Mouse (Mus musculus) heart, postnatal 4 days (tissue): Measurements from ENCODE around the gene Ttk. TPM values are rescaled to one million over a fixed set of nuclear protein-coding genes. Genes with fewer than 3 reads are reported as not detected.

Source experiments
- DNase-seq: peaks from one replicate; pipeline ENCODE4 v3.0.0; 2021
- total RNA-seq, 2 experiments: library from RNA; stranded (reverse); gene quantifications; 2 replicates each; pipeline ENCODE4 v1.2.3; 2021

Ttk gene
- 10 to 100 TPM; 16.1 to 21.2 TPM for total RNA-seq

DNA sequence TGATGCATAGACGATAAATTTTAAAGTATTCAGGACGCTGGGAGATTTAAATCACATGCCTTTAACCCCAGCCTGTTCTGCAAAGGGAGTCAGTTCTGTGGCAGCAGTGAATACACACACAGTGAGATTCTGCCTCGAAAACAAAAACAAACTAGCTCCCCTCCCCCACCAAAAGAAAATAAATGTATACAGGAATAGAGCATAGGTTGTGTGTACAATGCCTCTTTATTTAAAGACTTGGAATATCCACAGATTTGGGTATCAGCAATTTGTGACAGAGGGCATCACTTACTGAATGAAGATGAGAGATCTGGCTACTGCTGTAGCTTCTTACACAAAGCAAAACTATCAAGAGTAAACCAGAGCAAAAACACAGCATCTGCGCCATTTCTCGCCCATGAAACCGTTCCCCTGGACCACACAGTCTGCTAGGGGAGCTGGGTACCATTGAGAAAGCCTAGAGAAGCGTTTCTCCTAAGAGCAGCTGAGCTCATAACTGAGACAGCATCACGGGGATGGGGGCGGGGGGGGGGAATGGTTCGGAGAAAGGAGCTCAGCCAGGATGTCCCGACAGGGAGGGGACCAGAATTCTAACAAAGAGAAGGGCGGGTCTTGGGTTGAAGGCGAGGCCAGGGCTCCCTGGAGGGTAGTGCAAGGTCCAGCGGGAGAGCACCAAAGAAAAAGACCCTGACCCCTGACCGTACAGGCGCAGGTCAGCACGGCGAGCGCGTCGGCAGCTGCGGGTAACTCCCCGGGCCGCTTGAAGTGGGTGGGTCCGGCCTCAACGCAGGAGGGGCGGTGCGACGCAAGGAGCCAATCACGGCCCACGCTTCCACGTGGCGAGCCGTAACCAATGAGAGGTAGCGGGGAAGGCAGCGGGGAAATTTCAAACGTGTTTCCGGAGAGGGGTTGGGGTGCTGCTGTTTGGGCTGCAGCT, at the start of gene Ttk:
Gene Ttk (plus strand): TSS at position 879 of the 937 bp plus-strand sequence.
- DNase-seq = peak; percentile 93

DNA sequence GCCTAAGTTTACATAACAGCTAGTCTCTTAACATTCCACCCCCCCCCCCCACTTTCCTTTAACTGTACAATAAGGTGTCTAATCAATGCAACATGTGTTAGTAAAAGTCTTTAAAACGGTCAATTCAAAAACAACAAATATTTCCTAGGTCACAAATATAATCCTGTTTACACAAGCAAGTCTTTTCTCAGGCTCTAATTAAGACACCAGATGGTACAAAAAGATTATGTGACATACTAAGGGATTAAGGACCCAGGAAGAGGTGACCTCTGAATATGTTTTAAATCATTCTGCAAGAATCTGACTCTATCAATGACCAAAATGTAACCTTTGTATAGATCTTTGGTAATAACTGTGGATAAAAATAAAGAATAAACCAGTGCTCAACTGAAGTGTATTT, 49.0 kb upstream of the Ttk start:
- DNase-seq = no peak

DNA sequence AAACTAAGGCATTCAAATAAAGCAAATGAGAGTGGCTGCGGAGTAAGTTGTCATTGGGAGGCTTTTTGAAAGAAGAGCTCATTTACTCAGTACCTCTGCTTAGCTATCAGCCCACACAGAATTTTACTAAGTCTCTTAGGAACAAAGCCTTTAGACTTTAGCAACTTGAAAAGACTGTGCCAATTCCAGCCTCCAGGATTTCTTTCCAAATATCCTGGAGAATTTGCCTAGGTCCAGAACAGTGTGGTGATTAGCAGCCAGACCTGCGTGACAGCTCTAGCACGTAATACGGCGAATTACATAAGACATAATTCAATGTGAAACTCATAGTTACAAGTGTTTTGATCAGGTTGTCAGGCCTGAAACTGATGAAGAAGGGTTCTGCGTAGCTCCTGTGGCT, 45.2 kb upstream of the Ttk start:
- no peak for DNase-seq

DNA sequence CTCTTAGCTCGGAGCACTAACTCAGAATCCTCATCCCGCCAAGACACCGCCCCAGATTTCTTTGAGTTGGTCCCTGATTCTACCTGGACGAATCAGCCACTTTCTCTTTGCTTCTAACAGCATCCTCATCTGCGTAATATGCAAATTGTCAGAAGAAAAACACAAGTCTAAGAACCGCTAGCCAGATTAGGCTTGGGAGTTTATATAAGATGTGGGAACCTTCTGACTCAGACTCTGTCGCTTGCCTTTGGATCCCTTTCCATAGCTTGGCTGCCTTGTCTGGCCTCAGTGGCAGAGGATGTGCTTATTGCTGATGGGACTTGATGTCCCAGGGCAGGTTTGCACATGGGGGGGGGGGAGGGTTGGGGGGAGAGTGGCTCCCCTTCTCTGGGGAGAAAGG, 37.6 kb upstream of the Ttk start:
- DNase-seq = no peak

DNA sequence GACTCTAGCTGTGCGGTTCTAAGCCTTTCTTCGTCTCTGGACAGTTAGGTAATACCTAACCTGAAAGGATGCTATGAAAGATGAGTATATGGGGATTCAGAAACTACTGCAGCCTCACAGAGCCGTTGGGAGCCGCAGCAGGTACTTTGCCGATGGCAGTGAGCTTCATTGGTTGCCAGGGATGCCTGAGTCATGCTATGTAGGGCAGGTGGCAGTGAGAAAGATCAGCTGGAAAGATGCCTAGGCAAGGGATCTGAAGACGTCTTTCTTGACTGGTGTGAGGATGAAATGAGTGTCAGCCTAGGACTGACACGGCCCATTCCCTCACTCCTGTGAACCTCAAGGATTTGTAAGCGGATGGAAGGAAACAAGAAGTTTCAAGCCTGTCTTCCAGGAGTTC, 36.6 kb upstream of the Ttk start:
- DNase-seq = no peak

DNA sequence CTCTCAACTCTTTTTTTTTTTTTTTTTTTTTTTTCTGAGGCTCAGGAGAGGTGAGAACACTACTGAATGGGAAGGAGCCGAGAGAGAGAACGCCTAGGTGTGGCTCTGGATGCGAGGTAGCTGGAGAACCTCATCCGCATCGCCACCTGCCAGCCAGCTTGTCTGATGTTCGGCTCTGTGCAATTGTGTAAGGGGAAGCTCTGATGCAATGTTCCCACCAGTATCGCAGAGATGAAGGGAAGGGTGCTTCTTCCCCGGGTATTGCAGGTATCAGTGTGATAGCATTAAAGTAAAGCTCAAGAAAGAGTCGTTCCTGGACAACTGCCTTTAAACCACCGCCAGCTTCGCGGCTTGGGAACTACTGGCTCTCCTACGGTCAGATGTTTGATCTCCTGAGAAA, 30.1 kb upstream of the Ttk start:
- DNase-seq = no peak

DNA sequence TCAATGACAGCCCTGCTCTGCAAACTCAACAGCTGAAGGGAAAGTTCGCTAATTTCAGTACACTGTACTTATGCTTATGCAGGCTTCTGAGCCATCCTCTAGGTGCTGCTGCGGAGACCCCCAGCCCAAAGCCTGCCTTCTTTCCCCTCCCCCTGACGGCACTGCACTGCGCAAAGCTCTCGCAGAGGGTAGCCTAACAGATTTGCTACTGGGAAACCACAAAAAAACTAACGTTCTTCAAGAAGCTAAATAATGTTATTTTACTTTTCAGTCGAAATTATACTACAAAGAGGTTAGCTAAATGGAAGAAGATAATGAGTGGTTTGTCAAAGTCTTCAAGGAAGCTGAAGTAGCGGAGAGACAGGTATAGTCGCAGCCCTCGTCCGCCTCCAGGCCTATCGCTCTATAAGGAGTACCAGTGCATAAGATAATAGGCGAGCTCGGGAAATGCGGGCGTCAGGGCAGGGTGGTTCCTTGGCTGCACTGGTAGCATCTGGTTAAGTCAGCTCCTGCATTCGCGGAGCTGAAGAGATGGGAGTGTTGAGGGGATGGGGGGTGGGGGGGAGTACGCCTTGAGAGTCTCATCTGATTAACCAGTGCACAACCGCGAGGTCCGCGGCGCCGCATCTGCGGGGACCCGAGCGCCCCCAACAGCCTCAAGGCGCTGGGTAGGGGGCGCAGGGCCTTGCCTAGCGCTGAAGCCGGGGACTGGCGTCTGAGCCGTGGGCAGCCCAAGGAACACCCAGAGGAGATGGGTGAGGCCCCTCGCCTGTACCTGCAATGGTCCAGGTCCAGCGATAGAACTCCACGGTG, 29.1 kb upstream of the Ttk start:
- DNase-seq = peak; percentile 9

DNA sequence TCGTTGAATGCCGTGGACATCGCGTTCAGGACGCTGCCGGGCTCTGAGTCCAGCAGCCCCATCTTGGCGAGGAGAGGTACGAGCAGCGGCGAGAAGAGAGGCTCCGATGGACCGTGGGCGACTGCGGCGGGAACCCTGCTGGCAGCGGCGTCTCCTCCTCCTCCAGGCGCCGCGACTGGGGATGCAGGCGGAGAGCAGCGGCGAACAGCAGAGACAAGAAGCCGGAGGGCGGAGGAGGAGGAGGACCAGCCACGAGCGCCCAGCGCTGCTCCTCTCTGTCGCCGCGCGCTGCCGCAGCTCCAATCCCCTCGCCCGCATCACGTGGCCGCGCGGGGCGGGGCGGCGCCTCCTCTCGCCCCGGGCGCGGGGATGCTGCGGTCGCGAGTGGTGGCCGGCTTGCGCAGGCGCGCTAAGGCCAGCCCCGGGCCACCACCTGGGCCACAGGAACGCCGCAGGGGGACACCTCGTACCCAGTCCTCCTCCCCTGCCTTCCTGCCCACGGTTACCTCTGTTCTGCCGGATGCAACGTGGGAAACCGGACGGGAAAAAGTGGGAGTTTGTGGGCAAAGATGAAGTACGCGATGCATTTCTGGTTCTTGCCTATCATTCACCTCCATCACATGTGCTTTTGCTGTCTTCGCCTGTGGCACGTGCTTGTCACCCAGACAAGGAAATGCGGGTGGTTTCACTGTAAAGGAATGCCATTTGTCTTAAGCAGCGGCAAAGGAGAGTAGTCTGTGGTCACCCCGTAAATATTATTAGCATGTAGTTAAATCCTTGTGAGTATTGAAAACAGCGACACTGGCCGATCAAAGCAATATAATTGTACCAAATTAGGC, 28.3 kb upstream of the Ttk start, which contains the start of gene Elovl4:
Gene Elovl4 (minus strand): TSS at position 301 of the 839 bp plus-strand sequence.
- peak; percentile 44 for DNase-seq

DNA sequence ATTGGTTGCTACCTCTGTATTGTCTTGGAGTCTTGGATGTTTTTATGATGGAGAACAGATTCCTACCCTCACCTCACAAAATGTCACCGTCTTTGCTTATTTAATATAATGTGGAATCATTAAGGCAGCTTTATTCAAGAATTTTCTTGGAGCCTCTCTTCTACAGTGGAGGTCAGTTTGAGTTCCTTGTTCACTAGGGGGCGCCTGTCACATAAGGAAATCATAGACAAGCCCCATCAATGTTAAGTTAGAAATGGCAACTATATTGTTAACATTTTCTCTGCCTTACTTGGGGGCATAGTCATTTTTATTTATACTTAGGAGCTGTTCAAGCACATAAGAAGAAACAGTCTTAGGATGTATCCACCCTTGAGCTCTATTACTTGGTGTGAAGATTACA, 26.9 kb upstream of the Ttk start:
- DNase-seq = peak; percentile 55

DNA sequence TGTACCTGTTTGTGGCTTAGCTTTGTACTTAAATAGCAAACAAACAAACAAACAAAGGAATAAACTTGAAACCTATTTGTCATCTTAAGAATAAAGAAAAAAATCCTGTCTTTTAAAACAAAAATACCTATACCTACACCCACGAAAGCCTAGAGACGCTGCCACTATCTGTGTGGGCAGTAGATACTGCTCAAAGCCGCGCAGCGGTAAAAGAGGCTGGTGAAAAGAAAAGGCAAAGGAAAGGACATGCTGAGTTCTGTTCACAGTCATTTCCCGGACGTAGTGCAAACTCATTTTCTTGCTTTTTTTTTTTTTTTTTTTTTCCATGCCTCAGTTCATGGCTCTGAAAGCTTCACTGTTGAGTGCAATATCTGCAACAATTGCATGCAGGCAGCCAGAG, 15.3 kb upstream of the Ttk start:
- DNase-seq = no peak

DNA sequence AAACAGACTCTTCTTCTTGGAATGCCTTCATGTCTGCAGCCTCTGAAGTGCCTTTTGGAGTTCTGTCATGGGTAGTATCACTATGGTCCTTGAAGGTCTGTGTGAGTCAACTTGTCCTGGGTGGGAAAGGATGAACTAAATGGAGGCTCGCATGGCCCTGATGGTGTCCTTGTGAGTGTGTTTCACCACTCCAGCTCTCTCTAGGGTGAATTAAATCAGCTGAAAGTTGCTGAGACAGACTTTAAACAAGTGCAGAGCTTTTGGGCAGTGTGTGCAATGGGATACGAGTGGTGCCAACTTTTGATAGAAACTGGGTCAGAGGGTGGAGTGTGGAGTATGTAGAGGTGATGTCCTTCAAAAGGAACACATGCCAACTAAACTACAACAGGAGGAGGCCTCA, 13.5 kb upstream of the Ttk start:
- DNase-seq = no peak

DNA sequence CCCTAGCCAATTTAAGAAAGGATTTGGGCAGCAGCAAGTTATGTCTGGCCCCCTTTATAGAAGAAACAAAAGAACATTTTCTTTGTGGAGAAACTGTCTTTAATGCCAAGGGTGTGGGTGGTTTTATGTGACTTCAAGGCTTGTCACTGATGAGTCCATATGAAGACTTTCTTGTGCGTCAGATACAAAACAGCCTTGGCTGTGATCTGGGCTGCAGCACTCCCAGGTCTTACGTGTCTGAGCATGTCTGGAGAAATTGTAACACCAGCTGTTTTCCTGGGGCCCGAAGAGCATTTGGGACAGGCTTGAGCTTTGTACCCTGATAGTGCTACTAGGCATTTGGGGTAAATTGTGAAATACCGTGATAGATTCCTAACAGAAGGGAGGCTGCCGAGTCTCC, 11.6 kb upstream of the Ttk start:
- DNase-seq = no peak

DNA sequence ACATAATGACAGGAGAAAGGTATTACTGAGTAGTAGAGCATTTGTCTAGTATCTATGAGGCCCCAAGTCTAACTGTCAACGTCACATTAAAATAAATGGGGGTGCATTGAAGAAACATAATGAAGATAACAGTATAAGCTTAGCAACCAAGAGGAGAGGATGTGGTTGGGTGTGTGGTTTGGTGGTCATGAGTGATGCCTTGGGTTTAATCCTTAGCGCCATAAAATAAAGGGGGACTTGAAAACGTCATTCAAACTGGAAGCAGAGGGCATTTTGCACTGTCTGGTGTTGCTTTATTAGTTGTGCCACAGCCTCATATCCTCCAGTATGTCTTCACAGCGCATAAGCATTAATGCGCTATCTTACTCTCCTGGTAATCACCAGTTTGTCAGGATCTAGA, 4.6 kb upstream of the Ttk start:
- DNase-seq = no peak

DNA sequence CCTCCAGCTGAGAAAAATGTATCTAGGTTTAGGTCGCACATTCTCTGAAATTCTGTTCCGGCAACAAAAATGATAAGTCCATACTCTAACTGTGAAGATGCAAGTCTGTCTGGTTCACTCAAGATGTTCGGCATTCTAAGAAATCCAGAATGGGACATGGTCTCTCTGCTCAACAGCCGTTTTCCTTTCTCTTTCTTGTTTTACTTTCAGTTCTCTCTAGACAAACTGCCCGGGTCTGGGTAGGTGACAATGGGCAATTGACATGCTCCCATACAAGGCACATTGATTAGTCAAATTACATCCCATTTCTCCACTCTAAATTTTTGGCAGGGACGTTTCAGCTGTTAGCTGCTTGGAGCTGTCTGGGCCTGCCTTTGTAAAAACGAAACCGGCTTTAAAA, 3.3 kb upstream of the Ttk start:
- no peak for DNase-seq

DNA sequence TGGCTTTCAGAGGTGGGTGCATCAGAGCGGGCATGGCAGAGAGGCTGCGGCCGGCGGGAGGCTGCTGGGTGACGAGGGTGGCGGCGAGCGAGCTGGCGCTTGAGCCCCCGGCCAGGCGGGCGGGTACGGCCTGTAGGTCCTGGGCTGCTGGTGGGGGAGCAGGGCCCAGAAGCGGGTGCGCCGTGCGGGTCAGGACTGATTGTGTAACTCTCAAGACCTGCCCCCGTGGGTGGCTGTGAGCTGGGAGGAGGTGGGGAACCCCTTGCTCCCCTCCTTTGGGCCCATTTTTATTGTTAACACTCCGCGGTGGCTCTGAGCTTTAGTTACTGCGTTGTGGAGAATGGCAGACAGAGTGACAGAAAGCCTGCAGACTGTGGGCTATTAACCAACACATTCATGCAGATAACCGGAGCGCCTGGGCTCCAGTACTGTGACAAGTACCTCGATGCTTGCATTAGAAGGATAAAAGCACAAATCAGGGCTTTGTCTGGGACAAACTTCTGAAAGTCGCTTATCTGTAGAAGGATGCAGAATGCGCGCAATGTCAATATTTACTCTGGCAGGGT, 342 bp downstream of the Ttk start:
- no peak for DNase-seq

DNA sequence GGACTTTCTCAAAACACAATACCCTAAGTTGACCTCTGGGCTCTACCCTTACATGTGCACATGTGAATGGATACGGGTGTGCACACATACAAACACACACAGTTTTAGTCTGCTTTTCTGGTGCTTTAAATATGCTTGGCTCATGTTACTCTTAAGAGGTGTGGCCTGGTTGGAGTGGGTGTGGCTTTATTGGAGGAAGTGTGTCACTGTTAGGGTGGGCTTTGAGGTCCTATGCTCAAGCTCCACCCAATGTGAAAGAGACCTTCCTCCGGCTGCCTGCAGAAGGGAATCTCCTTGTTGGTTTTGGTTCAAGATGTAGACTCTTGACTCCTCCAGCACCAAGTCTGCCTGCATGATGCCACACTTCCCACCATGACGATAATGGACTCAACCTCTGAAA, 18.0 kb downstream of the Ttk start:
- DNase-seq = no peak

DNA sequence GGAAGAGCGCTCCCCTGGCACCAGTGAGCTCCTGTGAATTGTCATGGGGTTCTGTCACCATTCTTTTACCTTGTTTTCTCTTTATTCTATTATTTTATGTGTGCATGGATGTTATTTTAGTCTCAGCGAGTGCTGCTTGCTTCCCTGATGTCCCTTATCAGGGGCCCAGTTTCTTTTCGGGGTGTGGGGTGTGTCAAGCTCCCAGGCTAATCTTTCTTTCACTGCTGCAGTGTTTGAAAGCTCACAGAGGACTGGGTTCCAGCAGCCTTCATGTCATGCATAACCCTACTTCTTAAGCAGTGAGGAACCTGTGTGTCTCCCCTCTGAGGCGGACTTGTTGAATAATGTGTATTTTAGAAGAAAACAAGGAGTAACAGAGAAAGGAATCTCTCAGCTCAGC, 30.7 kb downstream of the Ttk start:
- DNase-seq = no peak

DNA sequence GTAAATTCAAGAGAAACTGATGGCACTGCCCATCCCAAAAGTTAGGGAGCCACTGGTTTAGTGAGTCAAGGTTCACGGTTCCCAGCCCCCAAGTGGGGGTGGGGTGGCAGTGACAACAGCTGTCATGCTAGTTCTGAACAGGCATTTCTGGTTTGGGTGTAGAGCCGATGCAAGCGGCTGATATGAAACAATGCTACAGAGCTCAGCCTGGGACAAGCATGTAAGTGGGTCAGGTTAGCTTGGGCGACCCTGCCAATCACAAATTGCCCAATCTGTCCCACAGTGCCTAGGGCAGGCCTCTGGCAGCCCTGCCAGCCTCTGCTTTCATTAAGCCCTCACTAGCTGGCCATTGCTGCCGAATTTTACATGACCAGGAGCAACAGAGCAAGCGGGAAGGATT, 47.7 kb downstream of the Ttk start:
- no peak for DNase-seq

DNA sequence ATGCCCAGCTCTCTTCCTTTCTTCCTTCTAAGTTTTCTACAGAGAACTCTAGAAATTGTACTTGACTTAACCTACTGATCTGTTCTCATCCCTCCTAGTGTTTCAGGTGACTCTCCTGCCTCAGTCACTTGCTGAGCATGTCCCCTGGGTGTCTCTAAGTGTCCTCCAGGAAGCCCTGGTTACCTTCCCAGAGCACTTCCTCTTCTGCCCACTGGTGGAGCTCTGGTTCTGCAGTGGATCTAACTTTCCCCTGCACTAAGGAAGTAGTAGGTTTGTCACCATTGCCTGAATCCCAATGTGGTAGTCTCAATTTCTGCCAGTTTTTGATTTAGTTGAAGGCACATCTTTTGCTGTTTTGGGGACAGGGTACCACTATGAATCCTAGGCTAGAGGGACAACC, 51.7 kb downstream of the Ttk start:
- DNase-seq = no peak

DNA sequence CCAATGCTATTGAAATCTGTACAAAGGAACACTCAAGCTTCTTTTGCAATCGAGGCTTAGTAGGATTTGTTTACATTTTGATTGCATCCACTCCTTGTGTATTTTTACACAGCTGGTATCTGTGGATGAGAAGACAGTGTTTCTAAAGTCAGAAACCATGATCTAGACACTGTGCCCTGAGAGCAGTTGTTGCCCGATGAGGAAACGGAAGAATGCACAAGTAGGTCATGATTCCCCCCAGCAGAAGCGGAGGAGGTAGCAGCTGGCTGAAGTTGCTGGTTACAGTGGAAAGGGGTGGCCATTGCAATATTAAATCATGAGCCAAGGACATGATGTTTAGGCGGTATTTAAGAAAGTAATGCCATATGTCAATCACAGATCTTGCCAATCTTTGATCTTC, 53.7 kb downstream of the Ttk start:
- no peak for DNase-seq

DNA sequence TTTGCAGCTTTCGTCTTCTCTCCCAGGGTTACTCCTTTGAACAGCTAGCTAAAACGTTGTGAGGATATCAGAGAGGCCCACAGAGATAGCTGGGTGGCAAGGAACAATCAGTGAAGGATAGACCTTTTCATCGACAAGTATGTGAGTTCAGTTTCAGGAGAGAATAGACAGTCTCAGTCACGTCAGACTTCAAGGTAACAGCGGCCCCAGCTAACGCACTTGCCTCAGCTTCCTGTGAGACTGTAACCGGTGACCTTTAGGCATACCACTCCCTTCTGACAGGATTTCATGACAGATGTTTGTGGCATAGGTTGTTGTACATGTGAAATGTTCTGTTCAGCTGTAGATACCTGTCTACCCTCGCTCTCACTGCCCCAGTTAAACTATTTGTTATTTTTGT, 58.6 kb downstream of the Ttk start:
- DNase-seq = no peak

DNA sequence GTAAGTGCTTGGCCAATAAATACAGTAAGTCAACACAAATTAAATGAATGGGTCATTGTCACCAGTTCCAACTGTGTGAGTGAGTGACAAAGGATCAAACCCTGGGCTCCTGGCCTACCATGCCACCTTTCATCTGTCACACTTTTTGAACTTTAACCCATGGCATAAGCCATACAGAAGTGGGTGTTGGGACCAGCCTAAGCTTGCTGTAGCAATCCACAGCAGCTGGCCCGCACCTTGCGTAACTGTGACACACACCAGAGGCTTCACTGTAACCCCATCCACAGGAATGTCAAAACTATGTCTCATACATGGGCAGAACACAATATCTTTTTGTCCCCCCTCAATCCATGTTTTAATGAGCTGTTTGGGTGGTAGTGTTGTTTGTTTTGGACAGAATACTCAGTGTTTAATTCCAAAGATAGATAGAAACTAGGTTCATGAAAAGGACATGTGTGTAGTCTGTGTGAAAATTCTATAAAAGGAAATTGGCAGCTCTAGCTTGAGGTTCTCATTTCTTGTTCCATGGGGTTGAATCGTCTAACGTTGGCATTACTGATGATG, 59.4 kb downstream of the Ttk start:
- peak; percentile 5 for DNase-seq
